Mouse (Mus musculus): Measurements from ENCODE around the gene Resp18.

DNA sequence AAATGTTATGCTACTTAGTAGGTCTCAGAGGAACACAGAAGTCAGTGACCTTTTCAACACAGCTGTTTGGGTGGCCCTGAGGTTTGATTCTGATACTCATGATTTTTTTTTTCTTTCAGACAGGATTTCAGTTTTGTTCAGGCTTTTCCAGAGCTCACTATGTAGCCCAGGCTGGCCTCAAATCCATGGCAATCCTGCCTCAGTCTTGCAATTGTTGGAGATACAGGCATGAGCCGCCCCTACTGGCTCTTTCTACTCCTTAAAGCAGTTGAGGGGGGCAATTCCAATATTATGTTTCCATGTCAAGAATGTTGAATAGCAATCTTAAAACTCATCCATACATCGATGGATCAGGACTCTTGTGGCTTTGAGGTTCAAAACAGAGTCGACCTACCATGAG is 40.1 kb upstream of the Resp18 start:
- TF ChIP-seq POLR2A (IDR thresholded peaks at IDR 0.05; ENCODE audit: borderline replicate concordance, extremely low read depth, low read depth, low read length) (no peak), CTCF (IDR thresholded peaks at IDR 0.05; ENCODE audit: insufficient read depth, low read length) (no peak)
